Mouse (Mus musculus) left cerebral cortex, adult 8-10 months (tissue): ENCODE measurements around the gene Foxr1. TPM values are rescaled to one million over a fixed set of nuclear protein-coding genes. Genes with fewer than 3 reads are reported as not detected.

Experiments
- microRNA-seq, 2 experiments: library from miRNA; unstranded; fragments of <30 nt; microRNA quantifications; one replicate each; pipeline ENCODE4 v1.2.0; 2022
- total RNA-seq, 4 experiments: library from RNA; stranded (reverse); gene quantifications; 2 replicates each; pipeline ENCODE4 v1.2.4; 2022

Gene Foxr1
- total RNA-seq, 4 experiments from 2014 or later, result not detected

Small RNA genes within 50 kb of the gene (microRNA-seq; reads per million reads assigned to microRNA genes)
- gene Mir7085, result 0.21 to 0.66 reads per million in 2 experiments

Other genes starting within 250 kb of the Foxr1 start
- 10 to 100 TPM; 48.8 to 55.0 (median 52.5) TPM for gene Cbl, start 207.1 kb downstream of the Foxr1 start, total RNA-seq
- 1 to 10 TPM; 1.6 to 3.9 (median 3.4) TPM for gene Ccdc153, start 200.5 kb downstream of the Foxr1 start, total RNA-seq
- under 1 TPM; 0.38 to 0.76 (median 0.67) TPM for gene Pdzd3, start 189.7 kb downstream of the Foxr1 start, total RNA-seq
- 10 to 100 TPM; 10.6 to 13.8 (median 11.8) TPM for gene Nlrx1, start 172.5 kb downstream of the Foxr1 start, total RNA-seq
- gene Abcg4, start 152.5 kb downstream of the Foxr1 start, total RNA-seq, result 10 to 100 TPM; 57.0 to 65.5 (median 58.8) TPM
- gene Hinfp, start 135.5 kb downstream of the Foxr1 start, total RNA-seq, result 10 to 100 TPM; 30.2 to 34.9 (median 33.3) TPM
- 100 to 1,000 TPM; 201 to 282 (median 245) TPM for gene C2cd2l, start 120.9 kb downstream of the Foxr1 start, total RNA-seq
- gene Dpagt1, start 115.1 kb downstream of the Foxr1 start, total RNA-seq, result 10 to 100 TPM; 15.2 to 16.9 (median 16.5) TPM
- gene H2afx, start 106.4 kb downstream of the Foxr1 start, total RNA-seq, result 10 to 100 TPM; 45.6 to 48.7 (median 47.8) TPM
- gene Hmbs, start 96.9 kb downstream of the Foxr1 start, total RNA-seq, result 10 to 100 TPM; 19.4 to 21.5 (median 20.4) TPM
- 10 to 100 TPM; 61.9 to 66.7 (median 63.5) TPM for gene Vps11, start 79.5 kb downstream of the Foxr1 start, total RNA-seq
- gene Hyou1, start 61.6 kb downstream of the Foxr1 start, total RNA-seq, result 100 to 1,000 TPM; 106 to 115 (median 112) TPM
- 10 to 100 TPM; 30.5 to 34.1 (median 31.8) TPM for gene Slc37a4, start 44.3 kb downstream of the Foxr1 start, total RNA-seq
- 100 to 1,000 TPM; 768 to 851 (median 802) TPM for gene Rps25, start 34.0 kb downstream of the Foxr1 start, total RNA-seq
- 10 to 100 TPM; 67.4 to 74.5 (median 72.5) TPM for gene Trappc4, start 33.5 kb downstream of the Foxr1 start, total RNA-seq
- gene Ccdc84, start 22.6 kb downstream of the Foxr1 start, total RNA-seq, result 10 to 100 TPM; 17.6 to 25.7 (median 18.8) TPM
- not detected for gene Upk2, start 13.8 kb upstream of the Foxr1 start, total RNA-seq
- gene Bcl9l, start 41.7 kb upstream of the Foxr1 start, total RNA-seq, result 10 to 100 TPM; 60.4 to 67.8 (median 61.9) TPM
- gene Cxcr5, start 120.7 kb upstream of the Foxr1 start, total RNA-seq, result not detected
- gene Ddx6, start 163.8 kb upstream of the Foxr1 start, total RNA-seq, result 100 to 1,000 TPM; 137 to 157 (median 145) TPM
- under 1 TPM in 1 of 4 experiments, not detected in 3; 0.28 TPM for gene Treh, start 232.1 kb upstream of the Foxr1 start, total RNA-seq